Mouse (Mus musculus) forebrain, embryonic 10.5 days (tissue): ENCODE measurements around the gene Tenm3. TPM values are rescaled to one million over a fixed set of nuclear protein-coding genes. Genes with fewer than 3 reads are reported as not detected.
"Not testable (repeated sequence)": the region's sequence is repeated elsewhere in the genome, so short reads cannot be mapped to it uniquely, and the experiment has no call there.

Source experiments
- DNase-seq: peaks from one replicate; pipeline ENCODE4 v3.0.0-alpha.2; 2017; ENCODE audit warnings: low spot score; ENCODE audit errors: extremely low spot score
- H3K27ac ChIP-seq: fragments of 300-500 bp; sonication (generic); 2 replicates; pipeline ENCODE4 v1.5.1; 2016; ENCODE audit warnings: mild to moderate bottlenecking
- H3K27me3 ChIP-seq: fragments of 300-500 bp; sonication (generic); 2 replicates; pipeline ENCODE4 v1.6.1; 2016; ENCODE audit warnings: mild to moderate bottlenecking; ENCODE audit not compliant: poor library complexity, severe bottlenecking
- H3K36me3 ChIP-seq: fragments of 300-500 bp; sonication (generic); replicated peaks from 2 replicates; pipeline ENCODE4 v1.6.1; 2016; ENCODE audit warnings: mild to moderate bottlenecking, moderate library complexity
- H3K4me1 ChIP-seq: fragments of 300-500 bp; sonication (generic); 2 replicates; pipeline ENCODE4 v1.6.1; 2016
- H3K4me3 ChIP-seq: fragments of 300-500 bp; sonication (generic); 2 replicates; pipeline ENCODE4 v1.5.1; 2016; ENCODE audit warnings: mild to moderate bottlenecking, moderate library complexity
- H3K9me3 ChIP-seq: fragments of 300-500 bp; sonication (generic); 2 replicates; pipeline ENCODE4 v1.6.1; 2016; ENCODE audit warnings: mild to moderate bottlenecking, moderate library complexity
- WGBS: fragments of 180-500 bp; shearing (Covaris S2); methylation state at CpG from one replicate; pipeline ENCODE4 v1.1.7; 2016; 5-methylcytosine and 5-hydroxymethylcytosine counted together
- polyA plus RNA-seq: library from polyadenylated mRNA; unstranded; fragments of >200 nt; fragmentation: Nextera tagmentation; extraction: Ambion mirVana; gene quantifications from 2 replicates; pipeline ENCODE4 v1.2.1, GENCODE M21; 2016

The Tenm3 gene
- polyA plus RNA-seq, 1 experiment from 2014 or later, result 41.4 TPM

- Histone ChIP-seq H3K9me3 (peaks cover 7% of the 10 kb centered on the region; the same call in 1 of the 2 replicates), H3K27me3 (peaks cover 6% of the 10 kb centered on the region; the same call in 1 of the 2 replicates), H3K36me3 (no peaks in the 10 kb centered on the region), H3K4me3 (no peak overlapping the region), H3K27ac (peak overlapping the region; percentile 63; the same call in 1 of the 2 replicates), H3K4me1 (peaks cover 27% of the 10 kb centered on the region)
- 75% methylated on average over 9 of the region's 9 CpGs for WGBS
- DNase-seq, result no peak
Measured at GRCm38 (mm10) chr8:48203611-48204010, 640.1 kb downstream of the Tenm3 start.

GRCm38 (mm10) chr8:48203161-48203560, 640.6 kb downstream of the Tenm3 start:
- Histone ChIP-seq H3K9me3 (peaks cover 11% of the 10 kb centered on the region), H3K36me3 (no peaks in the 10 kb centered on the region), H3K27me3 (peaks cover 6% of the 10 kb centered on the region; the same call in 1 of the 2 replicates), H3K27ac (no peak overlapping the region), H3K4me3 (no peak overlapping the region), H3K4me1 (peaks cover 27% of the 10 kb centered on the region)
- no peak for DNase-seq
- WGBS, result 57% methylated on average over 6 of the region's 6 CpGs

- Histone ChIP-seq H3K27ac (no peak overlapping the region), H3K36me3 (no peaks in the 10 kb centered on the region), H3K9me3 (peaks cover 14% of the 10 kb centered on the region), H3K4me1 (peaks cover 27% of the 10 kb centered on the region), H3K27me3 (peaks cover 6% of the 10 kb centered on the region; the same call in 1 of the 2 replicates), H3K4me3 (no peak overlapping the region)
- no peak for DNase-seq
- WGBS, result 51% methylated on average over 3 of the region's 3 CpGs
Measured at GRCm38 (mm10) chr8:48202632-48203031, 641.1 kb downstream of the Tenm3 start.

- DNase-seq, result no peak
Measured at GRCm38 (mm10) chr8:48199171-48199570, 644.6 kb downstream of the Tenm3 start.

GRCm38 (mm10) chr8:48195971-48196370, 647.8 kb downstream of the Tenm3 start:
- DNase-seq, result no peak
- WGBS, result 97% methylated on average over 9 of the region's 9 CpGs
- no peak overlapping the region for H3K27ac ChIP-seq
- H3K4me1 ChIP-seq, result no peaks in the 10 kb centered on the region
- H3K36me3 ChIP-seq, result no peaks in the 10 kb centered on the region
- no peaks in the 10 kb centered on the region for H3K27me3 ChIP-seq
- H3K9me3 ChIP-seq, result peaks cover 22% of the 10 kb centered on the region
- H3K4me3 ChIP-seq, result no peak overlapping the region

More at GRCm38 (mm10) chr8:48199171-48199570, 644.6 kb downstream of the Tenm3 start:
- H3K4me3 ChIP-seq, result no peak overlapping the region
- no peaks in the 10 kb centered on the region for H3K36me3 ChIP-seq
- peaks cover 19% of the 10 kb centered on the region for H3K4me1 ChIP-seq
- 95% methylated on average over 9 of the region's 9 CpGs for WGBS
- H3K9me3 ChIP-seq, result peaks cover 22% of the 10 kb centered on the region
- H3K27ac ChIP-seq, result no peak overlapping the region
- H3K27me3 ChIP-seq, result no peaks in the 10 kb centered on the region

GRCm38 (mm10) chr8:48188586-48188985, 655.2 kb downstream of the Tenm3 start:
- no peak for DNase-seq

GRCm38 (mm10) chr8:48183758-48184157, 660.0 kb downstream of the Tenm3 start:
- peaks cover 17% of the 10 kb centered on the region; the same call in 1 of the 2 replicates for H3K9me3 ChIP-seq
- no peaks in the 10 kb centered on the region for H3K36me3 ChIP-seq
- peaks cover 13% of the 10 kb centered on the region for H3K4me1 ChIP-seq
- H3K27ac ChIP-seq, result no peak overlapping the region
- H3K4me3 ChIP-seq, result no peak overlapping the region
- DNase-seq, result no peak
- 83% methylated on average over 7 of the region's 7 CpGs for WGBS
- no peaks in the 10 kb centered on the region for H3K27me3 ChIP-seq

More at GRCm38 (mm10) chr8:48188586-48188985, 655.2 kb downstream of the Tenm3 start:
- H3K4me3 ChIP-seq, result no peak overlapping the region
- no peaks in the 10 kb centered on the region for H3K27me3 ChIP-seq
- no peaks in the 10 kb centered on the region for H3K36me3 ChIP-seq
- H3K9me3 ChIP-seq, result peaks cover 8% of the 10 kb centered on the region; the same call in 1 of the 2 replicates
- peaks cover 4% of the 10 kb centered on the region; the same call in 1 of the 2 replicates for H3K4me1 ChIP-seq
- 98% methylated on average over 12 of the region's 12 CpGs for WGBS
- H3K27ac ChIP-seq, result no peak overlapping the region

- Histone ChIP-seq H3K9me3 (peaks cover 14% of the 10 kb centered on the region), H3K36me3 (no peaks in the 10 kb centered on the region), H3K4me3 (no peak overlapping the region), H3K27me3 (no peaks in the 10 kb centered on the region), H3K27ac (no peak overlapping the region), H3K4me1 (peaks cover 23% of the 10 kb centered on the region)
- no peak for DNase-seq
- 95% methylated on average over 3 of the region's 3 CpGs for WGBS
Measured at GRCm38 (mm10) chr8:48181000-48181399, 662.8 kb downstream of the Tenm3 start.

- not testable (repeated sequence) for H3K27ac ChIP-seq, H3K4me3 ChIP-seq, DNase-seq, H3K27me3 ChIP-seq, H3K36me3 ChIP-seq
- WGBS, result 95% methylated on average over 9 of the region's 9 CpGs
- Histone ChIP-seq H3K4me1 (peaks cover 22% of the 10 kb centered on the region), H3K9me3 (peaks cover 14% of the 10 kb centered on the region)
Measured at GRCm38 (mm10) chr8:48180146-48180545, 663.6 kb downstream of the Tenm3 start.

- peaks cover 22% of the 10 kb centered on the region for H3K4me1 ChIP-seq
- H3K36me3 ChIP-seq, result no peaks in the 10 kb centered on the region
- DNase-seq, result no peak
- H3K27me3 ChIP-seq, result no peaks in the 10 kb centered on the region
- peaks cover 14% of the 10 kb centered on the region for H3K9me3 ChIP-seq
- H3K27ac ChIP-seq, result peak overlapping the region; percentile 72
- no peak overlapping the region for H3K4me3 ChIP-seq
- 23% methylated on average over 4 of the region's 4 CpGs for WGBS
Measured at GRCm38 (mm10) chr8:48178993-48179392, 664.8 kb downstream of the Tenm3 start.

GRCm38 (mm10) chr8:48177876-48178275, 665.9 kb downstream of the Tenm3 start:
- H3K36me3 ChIP-seq, result no peaks in the 10 kb centered on the region
- 98% methylated on average over 1 of the region's 1 CpGs for WGBS
- peaks cover 14% of the 10 kb centered on the region for H3K9me3 ChIP-seq
- H3K27me3 ChIP-seq, result no peaks in the 10 kb centered on the region
- peaks cover 22% of the 10 kb centered on the region for H3K4me1 ChIP-seq
- peak overlapping the region; percentile 72 for H3K27ac ChIP-seq
- DNase-seq, result no peak
- H3K4me3 ChIP-seq, result no peak overlapping the region
